Mouse (Mus musculus): Measurements from ENCODE around the gene Tbl2. TPM values are rescaled to one million over a fixed set of nuclear protein-coding genes. Genes with fewer than 3 reads are reported as not detected.

The Tbl2 gene
- 28.6 and 62.9 TPM in 2 replicates for total RNA-seq (2014; rRNA removed)
- 8.9 and 10.0 TPM in 2 replicates for polyA plus RNA-seq (2015; fragmentation: Nextera tagmentation; extraction: Ambion mirVana)

DNA sequence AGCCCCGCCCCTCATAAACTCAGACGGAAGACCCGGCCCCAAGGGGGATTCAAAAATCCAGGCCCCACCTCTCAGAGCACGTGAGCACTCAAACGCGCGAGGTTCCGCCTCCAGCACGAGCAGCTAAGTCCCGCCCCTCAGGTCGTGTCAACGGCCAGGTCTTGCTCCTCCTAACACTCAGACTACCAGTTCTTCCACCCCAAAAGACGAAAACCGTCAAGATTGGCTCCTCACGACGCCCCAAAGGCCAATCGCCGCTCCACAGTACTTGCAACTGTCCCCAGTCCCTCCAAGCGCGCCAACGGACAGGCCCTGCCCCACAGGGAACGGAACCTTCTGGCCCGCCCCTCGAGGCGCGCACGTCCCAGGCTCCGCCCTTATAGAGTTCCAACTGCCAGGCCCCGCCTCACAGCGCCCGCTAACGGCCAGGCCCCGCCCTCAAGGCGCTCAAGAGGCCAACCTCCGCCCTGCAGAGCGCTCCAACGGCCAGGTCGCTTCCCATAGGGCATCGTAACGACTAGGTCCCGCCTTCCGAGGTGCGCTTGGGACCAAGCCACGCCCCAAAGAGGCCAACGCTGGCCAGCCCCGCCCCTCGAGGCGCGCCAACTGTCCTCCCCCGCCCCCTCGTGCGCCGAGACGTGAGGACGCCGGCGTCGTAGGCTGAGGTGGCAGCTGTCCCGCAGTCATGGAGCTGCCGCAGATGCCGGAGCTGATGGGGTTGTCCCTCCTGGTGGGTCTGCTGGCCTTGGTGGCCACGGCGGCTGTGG, at the start of gene Tbl2:
Gene Tbl2, plus strand, starts transcription at position 605 of the 767 bp plus-strand sequence.
- peak within 1 kb of the TSS; percentile 82 for H3K4me2 ChIP-seq (ENCODE audit: low read depth, low read length, poor library complexity, severe bottlenecking)
- peak within 1 kb of the TSS; percentile 62 for H3K4me3 ChIP-seq (ENCODE audit: low read depth, low read length)
- under 1% methylated on average over 63 of the region's 63 CpGs for WGBS
- no peaks in the 10 kb centered on the region for H3K9me3 ChIP-seq (ENCODE audit: low read length)
- H3K27me3 ChIP-seq (ENCODE audit: insufficient read depth, low read length) = no peaks in the 10 kb centered on the region
- peaks cover 4% of the 10 kb centered on the region for H3K36me3 ChIP-seq (ENCODE audit: insufficient read depth, low read length)
- DNase-seq (ENCODE audit: low spot score) (peak; percentile 99), ATAC-seq (ENCODE audit: low FRiP score) (peak; percentile 95)
- TF ChIP-seq CTCF (IDR thresholded peaks at IDR 0.05) = peak; percentile 34
- no peaks in the 10 kb centered on the region for H3K4me1 ChIP-seq (ENCODE audit: insufficient read depth, low read length)
- H3K27ac ChIP-seq (ENCODE audit: low read depth, low read length) = peak within 1 kb of the TSS; percentile 47
- H3K9ac ChIP-seq (replicated peaks; ENCODE audit: low read length, poor library complexity, severe bottlenecking) = peak within 1 kb of the TSS; percentile 58

DNA sequence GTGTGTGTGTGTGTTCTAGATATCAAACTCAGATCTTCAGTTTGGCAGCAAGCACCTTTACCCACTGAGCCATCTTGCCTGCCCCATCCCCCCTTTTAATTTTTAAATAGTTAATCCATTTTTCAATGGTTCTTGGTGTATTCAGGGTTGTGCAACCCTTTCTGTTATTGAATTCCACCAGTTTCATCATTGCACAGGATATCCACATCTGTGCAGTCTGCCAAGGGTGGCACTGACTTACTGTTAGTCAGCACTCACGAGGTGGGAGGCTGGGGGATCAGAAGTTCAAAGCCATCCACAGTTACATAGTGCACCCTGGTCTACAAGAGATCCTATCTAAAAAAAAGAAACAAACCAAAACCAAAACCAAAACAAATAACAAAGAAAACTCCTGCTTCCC, 48.5 kb upstream of the Tbl2 start:
- no peaks in the 10 kb centered on the region for H3K9me3 ChIP-seq (ENCODE audit: low read length)
- H3K4me2 ChIP-seq (ENCODE audit: low read depth, low read length, poor library complexity, severe bottlenecking) = no peak overlapping the region
- ATAC-seq (ENCODE audit: low FRiP score) = no peak
- H3K27ac ChIP-seq (ENCODE audit: low read depth, low read length) = no peak overlapping the region
- H3K36me3 ChIP-seq (ENCODE audit: insufficient read depth, low read length) = no peaks in the 10 kb centered on the region
- H3K9ac ChIP-seq (replicated peaks; ENCODE audit: low read length, poor library complexity, severe bottlenecking) = no peak overlapping the region
- no peaks in the 10 kb centered on the region for H3K4me1 ChIP-seq (ENCODE audit: insufficient read depth, low read length)
- no peak overlapping the region for H3K4me3 ChIP-seq (ENCODE audit: low read depth, low read length)
- TF ChIP-seq CTCF (IDR thresholded peaks at IDR 0.05) = no peak
- no peak for DNase-seq (ENCODE audit: low spot score)
- WGBS = 71% methylated on average over 1 of the region's 1 CpGs
- peaks cover 8% of the 10 kb centered on the region for H3K27me3 ChIP-seq (ENCODE audit: insufficient read depth, low read length)

DNA sequence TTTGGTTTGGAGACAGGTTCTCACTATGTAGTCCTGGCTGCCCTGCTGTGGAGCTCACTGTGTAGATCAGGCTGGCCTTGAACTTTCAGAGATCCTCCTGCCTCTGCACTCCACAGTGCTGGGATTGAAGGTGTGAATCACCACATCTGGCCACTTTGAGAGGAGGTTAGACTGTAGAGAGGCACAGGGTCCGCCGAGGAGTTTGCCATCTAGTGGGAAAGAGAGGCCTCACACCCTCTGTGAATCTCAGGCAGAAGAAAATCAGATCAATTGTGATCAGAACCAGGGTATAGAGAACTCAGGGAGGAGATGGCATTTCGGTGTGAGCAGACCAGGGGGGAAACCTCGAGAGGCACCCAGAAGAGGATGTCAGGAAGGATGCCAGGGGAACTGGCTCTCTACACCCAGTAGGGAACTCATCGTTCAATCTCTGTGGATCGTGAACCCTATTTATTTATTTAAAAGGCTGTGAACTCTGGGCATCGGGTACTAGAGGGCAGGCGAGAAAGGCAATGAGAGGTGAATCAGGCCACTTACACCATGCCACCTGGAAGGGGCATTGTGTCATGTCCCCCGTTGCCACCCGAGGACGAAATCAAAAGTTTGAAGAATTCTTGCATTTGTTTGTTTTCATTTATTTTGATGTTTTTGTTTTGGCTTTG, 45.3 kb upstream of the Tbl2 start:
- Histone ChIP-seq H3K4me2 (ENCODE audit: low read depth, low read length, poor library complexity, severe bottlenecking) (no peak overlapping the region), H3K27ac (ENCODE audit: low read depth, low read length) (no peak overlapping the region), H3K4me3 (ENCODE audit: low read depth, low read length) (no peak overlapping the region), H3K9me3 (ENCODE audit: low read length) (no peaks in the 10 kb centered on the region), H3K36me3 (ENCODE audit: insufficient read depth, low read length) (no peaks in the 10 kb centered on the region), H3K4me1 (ENCODE audit: insufficient read depth, low read length) (no peaks in the 10 kb centered on the region), H3K9ac (replicated peaks; ENCODE audit: low read length, poor library complexity, severe bottlenecking) (no peak overlapping the region), H3K27me3 (ENCODE audit: insufficient read depth, low read length) (peaks cover 21% of the 10 kb centered on the region)
- peak; percentile 68 for TF ChIP-seq CTCF (IDR thresholded peaks at IDR 0.05)
- 63% methylated on average over 11 of the region's 11 CpGs for WGBS
- no peak for ATAC-seq (ENCODE audit: low FRiP score)
- no peak for DNase-seq (ENCODE audit: low spot score)

DNA sequence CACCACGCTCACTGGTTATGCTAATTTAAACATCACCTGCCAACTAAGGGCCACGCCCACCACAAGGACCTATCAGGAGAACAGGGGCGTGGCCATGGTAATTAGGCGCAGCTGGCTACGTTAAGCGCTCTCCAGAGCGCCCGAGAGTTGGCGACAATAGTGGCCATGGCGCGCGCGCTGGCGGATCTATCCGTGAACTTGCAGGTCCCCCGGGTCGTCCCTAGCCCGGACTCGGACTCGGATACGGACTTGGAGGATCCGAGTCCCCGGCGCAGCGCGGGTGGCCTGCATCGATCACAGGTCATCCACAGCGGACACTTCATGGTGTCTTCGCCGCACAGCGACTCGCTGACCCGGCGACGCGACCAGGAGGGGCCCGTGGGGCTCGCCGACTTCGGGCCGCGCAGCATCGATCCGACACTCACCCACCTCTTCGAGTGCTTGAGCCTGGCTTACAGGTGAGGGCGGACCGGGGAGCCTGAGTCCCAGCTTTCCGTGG, 42.6 kb upstream of the Tbl2 start:
- Histone ChIP-seq H3K36me3 (ENCODE audit: insufficient read depth, low read length) (no peaks in the 10 kb centered on the region), H3K4me2 (ENCODE audit: low read depth, low read length, poor library complexity, severe bottlenecking) (peak overlapping the region; percentile 69), H3K27ac (ENCODE audit: low read depth, low read length) (no peak overlapping the region), H3K4me3 (ENCODE audit: low read depth, low read length) (peak overlapping the region; percentile 42), H3K9me3 (ENCODE audit: low read length) (no peaks in the 10 kb centered on the region), H3K4me1 (ENCODE audit: insufficient read depth, low read length) (no peaks in the 10 kb centered on the region), H3K9ac (replicated peaks; ENCODE audit: low read length, poor library complexity, severe bottlenecking) (no peak overlapping the region), H3K27me3 (ENCODE audit: insufficient read depth, low read length) (peaks cover 21% of the 10 kb centered on the region)
- DNase-seq (ENCODE audit: low spot score) = peak; percentile 92
- no peak for TF ChIP-seq CTCF (IDR thresholded peaks at IDR 0.05)
- peak; percentile 65 for ATAC-seq (ENCODE audit: low FRiP score)
- under 1% methylated on average over 44 of the region's 48 CpGs for WGBS

DNA sequence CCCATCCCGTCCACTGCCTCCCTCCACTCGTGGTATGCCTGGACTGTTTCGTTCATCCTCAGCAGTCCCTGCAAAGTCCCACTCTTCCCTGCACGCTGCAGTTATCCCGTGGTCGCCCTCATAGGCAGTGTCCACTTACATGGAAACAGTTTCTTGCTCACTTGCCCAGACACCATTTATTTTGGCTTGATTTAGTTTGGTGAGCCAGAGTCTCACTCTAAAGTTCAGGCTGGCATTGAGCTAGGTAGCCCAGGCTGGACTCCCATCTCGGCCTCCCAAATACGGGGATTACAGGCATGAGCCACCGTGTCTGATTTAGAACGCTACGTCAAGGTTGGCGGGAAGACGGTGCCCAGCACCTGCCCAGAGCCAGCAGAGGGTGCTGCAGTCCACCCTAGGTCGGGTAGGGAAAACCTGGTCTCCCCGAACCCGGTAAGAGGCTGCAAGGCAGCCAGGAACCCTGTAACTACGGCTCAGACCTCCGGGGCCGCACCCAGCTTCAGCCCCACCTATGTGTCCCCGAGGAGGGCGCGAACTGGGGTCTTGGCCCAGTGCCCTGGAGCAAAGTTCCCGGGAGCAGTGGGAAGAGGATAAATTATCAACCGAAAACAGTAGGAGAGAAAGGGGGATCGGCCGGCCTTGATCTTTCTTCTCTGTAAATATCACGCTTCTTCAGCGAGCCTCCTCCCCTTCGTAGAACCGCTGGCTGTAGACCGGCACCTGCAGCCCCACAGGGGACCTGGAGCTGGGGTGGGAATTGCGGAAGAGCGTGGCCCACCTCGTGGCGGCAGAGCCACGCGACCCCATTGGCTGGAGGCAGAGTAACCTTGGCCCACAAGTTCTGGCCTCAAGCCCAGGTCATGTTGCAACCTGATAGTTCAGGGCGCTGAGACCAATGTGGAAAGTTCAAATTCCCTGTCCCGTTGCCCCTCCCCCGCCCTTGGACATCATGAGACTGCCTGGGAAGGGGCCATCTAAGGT, 41.6 kb upstream of the Tbl2 start:
- Histone ChIP-seq H3K27me3 (ENCODE audit: insufficient read depth, low read length) (peaks cover 21% of the 10 kb centered on the region), H3K4me2 (ENCODE audit: low read depth, low read length, poor library complexity, severe bottlenecking) (peak overlapping the region; percentile 15; the same call in 1 of the 2 replicates), H3K9me3 (ENCODE audit: low read length) (no peaks in the 10 kb centered on the region), H3K9ac (replicated peaks; ENCODE audit: low read length, poor library complexity, severe bottlenecking) (no peak overlapping the region), H3K4me3 (ENCODE audit: low read depth, low read length) (no peak overlapping the region), H3K36me3 (ENCODE audit: insufficient read depth, low read length) (no peaks in the 10 kb centered on the region), H3K4me1 (ENCODE audit: insufficient read depth, low read length) (no peaks in the 10 kb centered on the region), H3K27ac (ENCODE audit: low read depth, low read length) (no peak overlapping the region)
- WGBS = 11% methylated on average over 40 of the region's 40 CpGs
- ATAC-seq (ENCODE audit: low FRiP score) = no peak
- DNase-seq (ENCODE audit: low spot score) = peak; percentile 49
- peak; percentile 65 for TF ChIP-seq CTCF (IDR thresholded peaks at IDR 0.05)

All from midbrain, postnatal 0 days (tissue).